In the genomic region with DNA sequence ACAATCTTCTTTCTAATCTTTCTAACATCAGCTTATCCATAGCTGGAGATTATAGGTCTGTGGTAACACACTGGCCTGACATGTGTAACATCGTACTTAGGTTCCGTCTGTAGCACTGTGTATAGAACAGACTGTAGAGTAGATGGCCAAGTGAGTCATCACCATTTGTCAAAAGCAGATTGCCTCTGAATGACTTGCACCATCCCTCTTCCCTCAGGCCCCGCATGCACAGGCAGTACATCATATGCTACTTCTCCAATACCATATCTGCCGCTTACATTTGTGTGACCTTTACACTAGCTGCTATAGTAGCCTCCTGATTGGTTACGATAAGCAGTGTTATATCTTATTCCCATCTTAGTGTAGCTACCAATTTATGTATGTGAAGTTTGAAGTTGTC, we compare ENCODE assay signal across 21 mouse cellular contexts. TPM values are rescaled to one million over a fixed set of nuclear protein-coding genes. Genes with fewer than 3 reads are reported as not detected.
DNase-seq lines count a peak whose midpoint lies in the region; TF ChIP-seq lines count a peak whose summit lies in the region.
"Had no signal": no experiment of that assay in that cellular context is flagged by ENCODE, and none has a peak within 500 bp of the region (broad histone marks: within the 10 kb centered on the region; RNA-seq: fewer than 3 reads in every experiment).

No protein-coding gene starts in this region.

- H3K36me3 ChIP-seq in MEL (ENCODE audit: control insufficient read depth in 1 of 2, insufficient read depth in 2 of 2, low read length in 2 of 2) = peaks cover 0 to 14% of the 10 kb centered on the region in 2 experiments; a peak in 2 of 4 replicates
- H3K36me3 ChIP-seq: forebrain, embryonic 15.5 days; limb, embryonic 13.5 days; stomach, embryonic 15.5 days had no signal

- H3K9ac ChIP-seq in MEL (ENCODE audit: control insufficient read depth, low read depth, low read length, poor library complexity, severe bottlenecking) = no peak overlapping the region
- H3K9ac ChIP-seq: forebrain, embryonic 15.5 days; limb, embryonic 13.5 days; stomach, embryonic 15.5 days had no signal

- no peaks in the 10 kb centered on the region; a peak in 1 of 4 replicates for H3K27me3 ChIP-seq in MEL (ENCODE audit: control insufficient read depth in 1 of 2, insufficient read depth in 2 of 2, low read length in 2 of 2)
- H3K27me3 ChIP-seq: CH12.LX; forebrain, embryonic 15.5 days; limb, embryonic 13.5 days; Patski; stomach, embryonic 15.5 days had no signal

- no peak overlapping the region for H3K4me3 ChIP-seq in MEL (ENCODE audit: control insufficient read depth in 1 of 2, insufficient read depth in 1 of 2, low read depth in 2 of 2, low read length in 2 of 2)
- H3K4me3 ChIP-seq: forebrain, embryonic 15.5 days; gastrocnemius, adult 2 months; limb, embryonic 13.5 days; stomach, embryonic 15.5 days had no signal

- intact Hi-C loops in heart, postnatal 10 days (cut with DNase I) = no loop called here

- no peak for TF ChIP-seq RAD21 in MEL (IDR thresholded peaks at IDR 0.05; ENCODE audit: low read depth, low read length)

- TF ChIP-seq CTCF in MEL (IDR thresholded peaks at IDR 0.05 in 2 of 3, conservative IDR thresholded peaks at IDR 0.05 in 1 of 3; ENCODE audit: control insufficient read depth in 1 of 3, insufficient read depth in 1 of 3, low read depth in 2 of 3, low read length in 3 of 3, poor library complexity in 1 of 3, severe bottlenecking in 1 of 3) = no peak

- peak in 1 of 2 experiments; percentile 27; a peak in 3 of 4 replicates for TF ChIP-seq EP300 in MEL (IDR thresholded peaks at IDR 0.05; ENCODE audit: low read depth in 1 of 2, low read length in 2 of 2)

- no peak overlapping the region for H3K27ac ChIP-seq in MEL (ENCODE audit: control insufficient read depth, low read depth, low read length)
- H3K27ac ChIP-seq: forebrain, embryonic 15.5 days; gastrocnemius, adult 2 months; limb, embryonic 13.5 days; stomach, embryonic 15.5 days had no signal

- H3K79me2 ChIP-seq in MEL (ENCODE audit: control insufficient read depth, insufficient read depth, low read length, poor library complexity) = no peaks in the 10 kb centered on the region

- no peak for TF ChIP-seq POLR2A in MEL (IDR thresholded peaks at IDR 0.05; ENCODE audit: control insufficient read depth in 1 of 2, insufficient read depth in 1 of 2, low read depth in 1 of 2, low read length in 2 of 2, poor library complexity in 1 of 2)

- DNase-seq in heart, adult 11 months = peak; percentile 30
- DNase-seq in heart, postnatal 10 days = no peak
- DNase-seq in 3T3-L1 (ENCODE audit: low read depth, low spot score) (peak; percentile 50), MEL (ENCODE audit: low read depth, low spot score) (peak; percentile 60)
- peak; percentile 21 to 25 for DNase-seq in layer of hippocampus, adult 8-10 months (ENCODE audit: low spot score in 2 of 2)
- DNase-seq in kidney, adult 18-20 months = no peak
- DNase-seq in left cerebral cortex, adult 18-20 months (ENCODE audit: low spot score in 2 of 2) = no peak
- DNase-seq: adrenal gland, postnatal 14 days; cerebellum, adult 18-20 months; cerebellum, postnatal 10 days; gastrocnemius, adult 2 months; gastrocnemius, postnatal 36 days; kidney, adult 2 months; kidney, postnatal 4 days; midbrain, embryonic 14.5 days; right cerebral cortex, postnatal 25 days had no signal

- peaks cover 8 to 11% of the 10 kb centered on the region in 2 experiments; a peak in 3 of 4 replicates for H3K4me1 ChIP-seq in MEL (ENCODE audit: control insufficient read depth in 1 of 2, insufficient read depth in 2 of 2, low read length in 2 of 2)
- H3K4me1 ChIP-seq: forebrain, embryonic 15.5 days; stomach, embryonic 15.5 days had no signal

- H3K9me3 ChIP-seq in MEL (replicated peaks; ENCODE audit: insufficient read depth, low read length) = no peaks in the 10 kb centered on the region
- H3K9me3 ChIP-seq: forebrain, embryonic 15.5 days; limb, embryonic 13.5 days; stomach, embryonic 15.5 days had no signal

TF ChIP-seq in MEL, 35 proteins besides CTCF, POLR2A, EP300 and RAD21:
- TF ChIP-seq GATA1 (IDR thresholded peaks at IDR 0.05; ENCODE audit: low read depth, low read length) (peak; percentile 33; the same call in 1 of the 2 replicates), MAFK (IDR thresholded peaks at IDR 0.05; ENCODE audit: borderline replicate concordance, low read depth, low read length) (no peak)
TF ChIP-seq in MEL: peak in this region for 1.

RNA-seq across cellular contexts. Expression of a gene that starts 41.9 kb away (rescaled TPM):
- 10 to 100 TPM; 25.0 to 28.6 TPM for total RNA-seq in heart, postnatal 10 days (2021)
- total RNA-seq in MEL (2012; rRNA removed) = 46.9 and 48.2 TPM in 2 replicates
- 10 to 100 TPM in 1 of 2 experiments, not detected in 1; 49.2 TPM for polyA plus RNA-seq in MEL (2012; ENCODE audit: insufficient read depth in 1 of 2, insufficient read length in 2 of 2, low read depth in 1 of 2, low replicate concordance in 2 of 2, missing spikeins in 1 of 2)
- total RNA-seq in layer of hippocampus, adult 8-10 months (2022) = 10 to 100 TPM; 21.1 to 24.5 (median 21.3) TPM
- 10 to 100 TPM; 24.6 to 25.6 TPM for total RNA-seq in left cerebral cortex, adult 18-20 months (2021)

RNA-seq across cellular contexts. Expression of a gene that starts 47.8 kb away (rescaled TPM):
- 100 to 1,000 TPM; 118 to 162 TPM for total RNA-seq in heart, postnatal 10 days (2021)
- 0.54 and 0.72 TPM in 2 replicates for total RNA-seq in MEL (2012; rRNA removed)
- polyA plus RNA-seq in MEL (2012; ENCODE audit: insufficient read depth in 1 of 2, insufficient read length in 2 of 2, low read depth in 1 of 2, low replicate concordance in 2 of 2, missing spikeins in 1 of 2) = 1 to 10 TPM in 1 of 2 experiments, not detected in 1; 2.2 TPM
- 10 to 100 TPM; 33.4 to 48.0 (median 40.4) TPM for total RNA-seq in layer of hippocampus, adult 8-10 months (2022)
- 1 to 10 TPM; 6.4 to 7.5 TPM for total RNA-seq in left cerebral cortex, adult 18-20 months (2021)

Comparison
In these comparisons a context has a peak if more than half of its experiments do, and no peak if none do; other contexts are left out.
1. DNase-seq: peak in heart, adult 11 months (single experiment), 3T3-L1 (single experiment), MEL (single experiment) and layer of hippocampus, adult 8-10 months (2 of 2); none in heart, postnatal 10 days (0 of 2), kidney, adult 18-20 months (single experiment) and left cerebral cortex, adult 18-20 months (0 of 2).
2. RNA of a gene that starts 47.8 kb away (total RNA-seq): 118 to 162 TPM in heart, postnatal 10 days and 33.4 to 48.0 TPM in layer of hippocampus, adult 8-10 months; 6.4 to 7.5 TPM in left cerebral cortex, adult 18-20 months and 0.54 to 0.72 TPM in MEL; every median in the first group is over 4 times any median in the second.